Mouse (Mus musculus): ENCODE data around the gene Acot8.

GRCm38 (mm10) chr2:164791841-164792261, 12.8 kb downstream of the Acot8 start:
- TF ChIP-seq CTCF (IDR thresholded peaks at IDR 0.05; ENCODE audit: control insufficient read depth, insufficient read depth, insufficient replicate concordance, low read depth, low read length) (no peak), POLR2A (IDR thresholded peaks at IDR 0.05; ENCODE audit: control insufficient read depth, low read depth, low read length) (no peak)
